Mouse (Mus musculus) heart, postnatal 36 days (tissue): ENCODE measurements around the gene Fam174a. TPM values are rescaled to one million over a fixed set of nuclear protein-coding genes. Genes with fewer than 3 reads are reported as not detected.

Experiments used
- DNase-seq, 2 experiments: peaks; one replicate each; pipeline ENCODE4 v3.0.0; 2021 to 2022
- intact Hi-C: fragments of 180-260 bp; cut with DNase I; formaldehyde crosslinking; loops from one replicate; pipeline ENCODE4 v1.15.1; 2025
- total RNA-seq, 2 experiments: library from RNA; stranded (reverse); gene quantifications; 2 replicates each; pipeline ENCODE4 v1.2.3; 2021

The Fam174a gene
- 10 to 100 TPM; 27.2 to 27.6 TPM for total RNA-seq

DNA sequence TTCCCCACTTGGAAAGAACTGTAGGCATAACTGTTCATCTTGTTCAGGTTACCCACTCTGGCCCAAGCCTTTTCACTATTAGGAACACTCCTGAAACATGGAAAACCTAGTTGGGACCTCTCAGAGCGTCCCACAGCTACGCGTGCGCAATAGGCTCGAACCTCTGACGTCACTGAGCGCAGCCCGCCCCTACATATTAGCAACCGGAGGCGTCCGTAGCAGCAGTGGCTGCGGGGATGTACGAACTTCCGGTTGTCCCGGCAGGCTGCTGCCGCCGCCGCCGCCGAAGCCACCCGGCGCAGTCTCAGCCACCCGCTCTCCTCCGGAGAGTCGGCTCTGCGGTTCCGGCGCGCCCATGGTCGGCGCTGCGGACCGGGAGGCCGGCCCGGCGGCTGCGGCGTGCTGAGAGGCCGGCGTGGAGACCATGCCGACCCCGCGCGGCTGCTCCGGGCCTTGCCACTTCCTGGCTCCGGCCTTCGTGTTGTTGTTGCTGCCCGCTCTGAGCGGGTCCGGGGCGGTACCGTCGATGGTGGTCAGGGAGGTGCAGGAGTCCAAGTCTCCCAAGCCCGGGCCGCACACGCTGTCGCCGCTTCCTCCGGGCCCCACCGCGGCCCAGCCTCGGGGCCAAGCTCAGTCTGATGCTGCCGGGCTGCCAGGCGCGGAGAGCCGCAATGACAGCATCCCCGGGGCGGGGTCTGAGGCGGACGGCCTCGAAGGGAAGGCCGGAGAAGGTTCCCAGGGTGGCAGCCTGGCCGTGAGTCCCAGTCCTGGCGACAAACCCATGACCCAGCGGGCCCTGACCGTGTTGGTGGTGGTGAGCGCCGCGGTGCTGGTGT, at the start of gene Fam174a:
TSS of gene Fam174a (plus strand) at position 231 of the 836 bp plus-strand sequence.
- intact Hi-C loops: loop anchor here (5.0 kb wide), 3 partner anchors 134 to 449 kb away; partner anchors contain the start of gene St8sia4
- DNase-seq: peak; percentile 93

DNA sequence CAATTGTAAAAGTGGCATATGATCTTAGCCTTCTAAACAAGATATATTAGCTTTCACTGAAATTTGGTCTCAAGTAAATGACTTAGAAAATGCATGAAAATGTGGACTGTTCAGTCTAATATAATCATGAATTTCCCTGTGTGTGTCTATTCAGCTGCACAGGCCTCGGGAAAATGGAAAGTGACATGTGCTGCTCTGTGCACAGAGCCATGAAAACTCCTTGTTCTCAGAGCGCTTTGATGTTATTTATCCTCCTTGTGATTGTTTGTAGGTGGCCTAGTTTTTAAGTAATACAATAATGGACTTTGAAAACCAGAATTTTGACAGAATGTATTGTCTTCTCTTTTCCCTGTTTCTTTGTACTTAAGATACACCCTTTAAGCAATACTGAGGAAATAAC, 49.6 kb upstream of the Fam174a start:
- no peak for DNase-seq
- intact Hi-C loops: no loop called here

DNA sequence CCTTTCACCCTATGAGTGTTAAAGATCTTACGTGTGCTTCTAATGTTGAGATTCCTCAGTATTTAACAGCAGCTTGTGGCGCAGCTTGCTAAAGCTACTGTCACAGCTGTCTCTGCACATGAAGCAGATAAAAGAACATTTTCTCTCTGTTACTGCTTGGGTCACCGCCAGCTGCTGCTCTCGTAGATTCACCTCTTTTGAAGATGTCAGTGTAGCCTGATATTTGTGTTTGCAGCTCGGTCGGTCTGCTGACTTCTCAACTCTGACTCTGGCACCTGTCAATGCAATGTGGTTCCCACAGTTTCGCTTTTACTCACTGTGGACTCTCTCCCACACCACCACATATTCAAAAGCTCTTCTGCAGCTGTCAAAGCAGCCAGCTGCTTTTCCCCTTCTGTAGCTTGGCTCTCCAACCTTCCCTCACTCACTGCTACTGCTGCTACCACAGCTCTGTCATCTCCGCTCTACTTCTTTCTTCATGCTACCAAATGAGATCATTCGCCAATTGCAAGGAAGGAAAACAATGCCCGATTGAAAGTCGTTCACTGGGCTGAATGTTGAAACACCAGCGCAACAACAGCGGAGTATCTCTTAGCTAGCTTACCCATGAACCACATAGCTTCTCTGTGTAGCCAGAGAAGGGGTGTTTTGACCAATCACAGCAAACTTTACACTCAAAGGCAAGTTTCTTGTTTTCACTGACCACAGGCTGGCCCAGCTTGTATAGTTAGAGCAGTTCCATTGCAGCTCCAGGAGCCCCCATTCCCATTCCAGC, 45.3 kb upstream of the Fam174a start:
- intact Hi-C loops: no loop called here
- DNase-seq: peak; percentile 2 to 5

DNA sequence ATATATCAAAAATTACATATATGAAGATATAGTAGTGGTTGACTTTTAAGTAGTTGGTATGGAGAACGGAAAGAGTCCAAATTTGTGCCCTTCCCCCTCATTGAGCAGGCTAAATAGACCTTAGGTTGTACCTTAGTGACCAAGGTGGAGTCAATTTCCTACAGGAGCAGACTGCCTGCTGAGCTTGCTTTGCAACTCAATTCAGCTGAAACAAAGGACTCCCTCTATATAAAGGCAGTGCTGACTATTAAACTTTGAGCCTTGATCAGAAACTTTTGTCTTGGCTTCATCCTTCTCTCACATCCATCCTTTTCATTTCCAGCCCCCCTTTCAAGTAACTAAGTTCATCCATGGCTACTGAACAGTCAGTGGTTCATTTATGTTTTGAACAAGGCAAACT, 40.1 kb upstream of the Fam174a start:
- intact Hi-C loops: no loop called here
- DNase-seq: no peak

DNA sequence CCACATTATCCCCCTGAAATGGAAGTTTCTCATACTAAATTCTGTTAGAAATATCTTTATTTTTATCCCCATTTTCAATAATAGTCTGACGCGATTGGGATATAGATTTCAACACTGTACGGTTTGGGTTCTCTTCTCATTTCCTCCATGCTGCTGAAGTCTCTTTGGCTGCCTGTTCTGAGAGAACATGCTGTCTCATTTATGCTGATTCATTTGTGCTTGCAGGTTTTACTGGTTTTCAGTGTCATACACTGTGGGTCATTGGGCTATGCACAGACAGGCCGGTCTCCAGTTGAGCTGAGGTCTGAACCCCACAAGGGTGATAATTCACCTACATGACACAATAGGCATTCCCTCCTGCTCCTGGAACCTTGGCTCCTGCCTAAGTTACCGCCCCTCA, 5.1 kb upstream of the Fam174a start:
- intact Hi-C loops: no loop called here
- no peak for DNase-seq

DNA sequence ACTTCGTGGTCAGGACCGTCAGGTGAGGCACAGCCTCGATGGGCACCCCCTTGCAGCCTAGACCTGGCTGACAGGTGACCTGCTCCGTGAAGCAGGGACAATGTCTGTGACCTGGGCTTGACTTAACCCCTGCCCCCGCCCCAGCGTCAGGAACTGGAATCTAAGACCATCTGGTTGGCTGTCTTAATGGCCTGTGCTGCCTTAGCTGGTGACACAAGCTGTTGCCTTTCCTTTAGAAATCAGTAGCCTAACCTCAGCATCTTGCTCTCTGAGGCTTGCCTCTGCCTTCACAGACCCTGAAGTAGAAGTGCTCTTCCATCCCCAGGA, 769 bp downstream of the Fam174a start:
- DNase-seq: no peak
- intact Hi-C loops: loop anchor here (5.0 kb wide), 3 partner anchors 133 to 448 kb away; partner anchors contain the start of gene St8sia4

DNA sequence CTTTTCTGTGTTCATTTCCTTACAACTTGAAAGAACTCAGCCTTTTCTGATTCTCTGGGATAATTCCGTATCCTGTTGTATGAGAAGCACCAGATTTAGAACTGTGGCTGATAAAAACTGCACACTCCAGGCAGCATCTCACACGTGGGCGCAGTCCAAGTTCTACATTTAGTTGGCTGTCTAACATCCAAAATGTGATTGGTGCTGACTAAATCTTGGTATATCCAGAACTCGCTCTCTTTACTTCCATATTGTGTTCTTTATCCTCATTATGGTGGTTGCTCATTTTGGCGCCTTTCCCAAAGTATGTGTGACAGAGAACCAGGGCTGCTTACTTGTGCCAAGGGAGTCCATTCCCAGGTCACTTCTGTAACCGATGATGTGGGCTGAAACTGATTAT, 2.6 kb downstream of the Fam174a start:
- intact Hi-C loops: no loop called here
- DNase-seq: no peak

DNA sequence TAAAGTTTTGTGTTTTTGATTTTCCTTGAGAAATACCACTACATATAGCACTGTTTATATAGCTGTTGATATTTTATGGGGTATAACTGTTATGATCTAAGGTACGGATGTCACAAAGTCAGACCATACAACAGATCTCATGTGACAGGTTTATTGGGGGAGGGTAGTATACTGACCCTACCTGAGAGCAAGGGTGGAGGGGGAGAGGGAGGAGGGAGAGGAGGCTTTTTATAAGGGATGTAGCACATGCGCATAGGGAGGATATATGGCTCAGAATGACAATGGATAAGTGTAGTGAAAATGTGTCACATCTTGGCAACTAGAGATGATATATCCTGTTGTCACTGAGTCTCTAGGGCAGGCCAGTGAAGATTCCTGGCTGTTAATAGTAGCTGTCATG, 8.8 kb downstream of the Fam174a start:
- intact Hi-C loops: no loop called here
- DNase-seq: no peak

DNA sequence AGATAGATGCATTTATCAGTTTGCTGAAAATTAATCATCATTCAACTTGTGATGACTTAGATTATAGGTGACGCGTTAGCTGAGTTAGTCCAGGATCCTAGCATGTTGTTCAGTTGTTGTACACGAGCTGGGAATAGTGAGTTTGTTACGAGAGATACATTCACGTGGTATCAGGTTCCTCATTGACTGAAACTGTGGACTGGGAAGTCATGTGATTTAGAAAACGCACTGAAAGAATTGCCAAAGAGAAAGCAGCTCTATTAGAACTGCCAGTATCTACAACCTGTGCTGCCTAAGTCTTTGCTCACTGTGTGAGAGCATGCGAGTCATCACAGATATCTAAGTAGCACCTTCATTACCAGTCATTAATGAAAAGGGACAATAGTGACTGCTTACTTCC, 9.6 kb downstream of the Fam174a start:
- intact Hi-C loops: no loop called here
- no peak for DNase-seq

DNA sequence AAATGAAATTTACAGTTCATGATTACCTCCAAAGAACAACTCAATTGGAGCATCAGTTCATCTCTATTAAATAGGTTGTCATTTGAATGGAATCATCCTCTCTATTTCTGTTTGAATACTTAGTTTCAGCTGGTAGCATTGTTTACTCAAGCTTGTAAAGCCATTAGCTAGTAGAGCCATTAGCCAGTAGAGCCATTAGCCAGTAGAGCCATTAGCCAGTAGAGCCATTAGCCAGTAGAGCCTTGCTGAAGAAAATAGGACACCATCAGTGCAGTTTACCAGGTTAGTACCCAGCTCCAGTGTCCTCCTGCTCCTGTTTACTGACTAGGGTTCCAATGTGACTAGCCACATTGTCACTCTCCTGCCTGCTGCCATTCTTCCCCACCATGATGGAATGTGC, 13.4 kb downstream of the Fam174a start:
- no peak for DNase-seq
- intact Hi-C loops: no loop called here

DNA sequence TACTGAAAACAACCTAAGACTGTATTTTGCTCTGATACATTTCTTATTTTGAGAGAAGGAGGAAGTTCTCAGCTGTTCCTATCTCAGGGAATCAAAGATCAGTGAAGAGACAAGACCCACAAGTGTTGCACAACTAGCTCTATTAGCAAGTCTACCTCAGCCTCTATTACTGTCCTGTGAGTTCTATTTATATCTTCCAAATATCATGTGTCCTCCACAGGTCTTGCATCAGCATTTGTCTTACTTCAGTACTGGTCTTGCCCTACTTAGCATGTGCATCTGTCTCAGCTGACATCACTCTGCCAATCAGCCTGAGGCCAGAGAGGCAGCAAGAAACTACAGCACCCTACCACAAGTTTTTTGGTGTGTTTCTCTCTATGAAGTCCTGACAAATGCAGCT, 26.2 kb downstream of the Fam174a start:
- intact Hi-C loops: no loop called here
- no peak for DNase-seq

DNA sequence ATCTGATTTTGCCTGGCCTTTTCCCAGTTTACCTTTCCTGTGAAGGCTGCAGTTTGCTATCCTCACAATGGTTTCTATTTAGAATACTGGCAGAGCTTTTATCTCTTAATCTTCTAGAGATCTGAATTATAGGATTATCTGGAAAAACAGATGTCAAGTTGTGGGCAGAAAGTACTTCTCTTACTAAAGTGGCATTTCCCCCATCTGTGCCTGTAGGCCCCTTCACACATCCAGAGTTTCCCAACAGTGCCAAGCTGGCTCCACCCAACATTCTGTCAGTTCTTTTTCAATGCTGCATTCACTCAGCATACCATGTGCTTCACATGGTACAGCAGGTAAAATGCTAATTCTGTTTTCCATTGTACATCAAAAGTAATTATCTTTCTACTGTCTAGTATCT, 28.8 kb downstream of the Fam174a start:
- DNase-seq: no peak
- intact Hi-C loops: no loop called here

DNA sequence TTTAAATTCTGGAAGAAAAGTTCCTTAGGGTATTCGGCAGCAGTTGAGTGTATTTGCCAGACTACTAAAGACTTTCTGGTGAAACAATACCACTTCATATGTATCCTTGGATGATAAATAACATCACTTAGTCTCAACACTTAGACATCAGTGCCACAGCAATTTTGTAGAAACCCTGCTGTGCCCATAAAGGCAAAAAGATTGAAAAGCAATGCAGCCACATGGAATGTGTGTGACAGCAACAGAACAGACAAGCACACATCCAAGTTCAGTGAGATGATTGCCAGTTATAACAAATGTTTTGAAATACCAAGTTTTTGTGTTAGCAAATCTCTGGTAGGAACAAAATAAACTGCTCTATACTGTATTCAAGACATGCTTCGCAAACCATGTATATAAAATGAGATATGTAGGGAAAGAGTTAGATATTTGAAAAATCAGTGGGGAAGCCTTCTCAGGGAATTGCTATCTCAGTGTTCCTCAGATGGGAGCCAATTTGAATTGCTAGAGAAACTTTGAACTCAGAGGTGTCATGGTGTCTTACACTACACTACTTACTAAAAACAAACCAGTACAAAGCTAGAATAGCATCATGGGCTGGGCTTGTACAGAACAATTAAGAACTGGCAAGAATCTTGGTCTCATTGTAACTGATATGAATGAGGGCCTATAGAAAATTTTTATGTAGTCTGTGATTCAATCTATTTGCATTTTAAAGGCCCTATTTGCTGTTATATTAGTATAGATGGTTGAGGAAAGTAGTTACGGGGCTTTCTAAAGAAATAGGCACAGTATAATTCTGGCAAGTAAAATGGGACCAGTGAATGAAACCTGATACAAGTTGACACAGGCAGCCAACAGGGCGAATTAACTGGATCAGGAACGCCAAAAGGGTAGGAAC, 30.4 kb downstream of the Fam174a start:
- intact Hi-C loops: no loop called here
- DNase-seq: no peak

DNA sequence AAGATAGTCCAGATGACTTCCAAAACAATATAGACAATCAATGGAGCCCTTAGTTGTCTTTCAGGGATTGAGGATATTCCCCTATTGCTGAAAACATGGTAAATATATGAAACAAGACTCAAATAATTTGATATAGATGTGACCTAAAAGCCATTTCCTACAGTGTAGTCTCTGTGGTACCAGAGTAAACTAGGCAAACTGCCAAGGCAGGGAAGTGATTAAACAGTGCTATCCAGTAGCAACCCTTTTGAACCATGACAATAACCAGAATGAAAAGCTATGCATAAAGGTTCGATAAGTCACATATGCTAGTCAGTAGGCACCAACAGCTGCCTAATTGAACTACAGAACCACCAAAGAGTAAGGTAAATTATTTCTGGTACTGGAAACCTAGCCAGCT, 40.7 kb downstream of the Fam174a start:
- DNase-seq: no peak
- intact Hi-C loops: no loop called here

DNA sequence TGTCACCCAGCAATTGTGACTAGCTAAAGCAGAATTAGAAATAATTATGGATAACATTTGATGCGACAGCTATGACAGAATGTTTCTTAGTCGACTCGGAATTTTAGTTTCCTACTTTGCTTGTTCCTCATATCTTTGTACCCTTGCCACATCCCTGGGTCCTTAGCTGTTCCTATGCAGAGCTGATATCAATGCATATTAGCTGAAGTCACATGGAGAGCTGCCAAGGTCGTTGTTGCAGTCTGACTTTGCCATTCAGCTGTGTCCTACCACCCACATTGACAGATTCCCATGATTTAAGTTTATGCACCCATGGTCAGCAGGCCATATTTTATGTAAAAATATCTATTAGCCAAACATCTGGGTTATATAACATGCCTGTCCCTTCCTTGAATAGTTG, 43.5 kb downstream of the Fam174a start:
- intact Hi-C loops: no loop called here
- DNase-seq: no peak

DNA sequence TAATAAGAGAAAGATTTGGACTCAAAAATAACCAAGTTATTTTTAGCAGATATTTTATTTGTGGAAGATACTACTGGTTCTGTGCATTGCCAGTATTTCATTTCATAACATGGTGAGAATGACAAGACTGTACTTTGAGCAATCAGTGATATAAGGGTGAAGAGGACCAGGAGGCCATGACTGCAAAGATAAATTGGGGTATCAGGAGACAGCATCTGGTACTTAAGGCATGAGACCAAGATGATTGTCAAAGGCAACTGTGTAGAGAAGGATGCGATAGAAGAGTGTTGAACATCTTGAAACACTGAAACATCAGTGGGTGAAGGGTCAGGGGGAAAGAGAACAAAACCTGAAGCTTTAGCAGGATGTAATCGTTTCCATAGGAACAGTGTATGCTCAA, 50.3 kb downstream of the Fam174a start:
- DNase-seq: no peak
- intact Hi-C loops: no loop called here

DNA sequence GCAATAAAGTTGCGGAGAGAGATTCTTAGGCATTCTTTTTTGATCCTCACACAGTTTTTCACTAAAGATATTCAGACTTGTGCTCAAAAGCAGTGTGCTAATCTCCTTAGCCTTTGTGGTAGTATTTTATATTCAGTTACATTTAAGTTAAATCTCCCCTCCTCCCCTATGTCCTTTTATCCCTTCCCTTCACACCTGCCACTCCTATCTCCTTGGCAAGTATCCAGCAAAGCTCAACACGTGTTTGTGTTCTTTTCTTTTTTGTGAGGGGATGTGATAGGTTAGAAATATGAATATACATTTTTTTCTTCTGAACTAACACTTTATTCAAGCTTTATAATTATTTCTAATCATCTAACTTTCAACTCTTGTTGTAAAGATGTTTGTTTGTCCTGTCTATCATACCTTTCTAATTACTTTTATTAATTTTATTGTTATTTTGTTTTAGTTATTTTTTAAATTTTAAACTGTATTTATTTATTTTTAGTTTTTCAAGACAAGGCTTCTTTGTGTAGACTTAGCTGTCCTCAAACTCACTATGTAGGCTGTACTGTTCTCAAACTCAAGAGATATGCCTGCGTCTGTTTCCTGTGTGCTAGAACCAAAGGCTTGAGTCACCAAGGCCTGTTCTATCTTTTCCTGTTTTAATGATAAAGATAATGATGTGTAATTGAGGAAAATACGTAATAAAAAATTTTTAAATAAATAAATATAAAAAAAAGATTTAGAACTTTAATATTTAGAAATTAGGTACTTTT, 53.4 kb downstream of the Fam174a start:
- intact Hi-C loops: no loop called here
- no peak for DNase-seq

DNA sequence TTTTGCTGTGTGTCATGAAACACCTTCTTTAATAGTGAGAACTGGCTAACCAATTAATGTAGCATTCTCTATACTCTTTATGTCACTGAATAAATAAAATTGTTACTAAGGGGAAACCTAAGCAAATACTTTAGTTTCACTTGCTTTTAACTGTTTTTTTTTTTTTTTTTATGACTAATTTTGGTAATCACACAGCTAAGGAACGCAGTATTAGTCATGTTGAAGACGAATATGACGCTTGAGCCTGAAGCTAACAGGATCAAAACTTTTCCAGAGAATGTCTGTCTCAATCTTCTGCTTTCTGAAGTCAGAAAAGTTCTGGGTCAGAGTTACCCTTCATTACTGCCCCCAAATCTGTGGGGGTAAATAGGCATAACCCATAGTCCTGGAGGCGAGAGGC, 54.3 kb downstream of the Fam174a start:
- intact Hi-C loops: no loop called here
- no peak for DNase-seq

DNA sequence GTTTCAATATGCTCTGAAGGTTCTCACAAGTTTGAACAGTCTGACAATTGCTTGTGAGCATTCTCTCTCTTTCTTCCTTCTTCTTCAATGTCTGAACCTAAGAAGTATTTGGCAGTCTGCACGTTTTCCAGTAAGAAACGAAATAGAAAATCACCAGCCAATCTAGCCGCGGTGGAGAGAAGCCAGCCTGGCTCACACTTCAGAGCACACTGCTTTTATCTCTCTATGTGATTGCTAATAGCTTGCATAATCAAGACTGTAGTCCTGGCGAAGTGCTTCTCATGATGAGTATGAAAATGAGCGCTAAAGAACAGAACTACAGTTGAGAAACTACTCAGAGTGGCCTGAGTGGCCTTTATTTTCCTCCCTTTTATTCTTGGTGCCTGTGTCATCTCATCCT, 62.0 kb downstream of the Fam174a start:
- intact Hi-C loops: no loop called here
- no peak for DNase-seq

DNA sequence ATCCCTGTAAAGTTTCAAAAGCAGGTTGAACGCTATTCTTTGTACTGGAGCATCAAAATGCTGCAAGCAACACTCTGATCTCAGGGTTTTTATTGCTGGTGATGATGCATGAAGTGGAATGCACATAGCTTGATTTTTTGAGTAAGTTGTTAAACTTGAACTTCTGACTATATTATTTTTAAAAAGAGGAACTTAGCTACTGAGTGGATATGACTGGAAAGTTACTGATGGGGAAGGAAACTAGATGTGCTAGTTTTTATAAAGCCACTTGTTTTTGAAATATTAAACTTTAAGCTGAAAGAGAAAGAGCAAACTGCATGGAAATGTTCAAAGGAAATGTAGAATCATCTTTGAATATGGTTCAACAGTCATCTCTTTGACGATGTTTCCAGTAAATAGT, 67.6 kb downstream of the Fam174a start:
- intact Hi-C loops: no loop called here
- DNase-seq: no peak
